Mouse (Mus musculus) midbrain, embryonic 16.5 days (tissue): Measurements from ENCODE around the gene Uck1. TPM values are rescaled to one million over a fixed set of nuclear protein-coding genes. Genes with fewer than 3 reads are reported as not detected.

Source experiments
- ATAC-seq: fragments of 200-750 bp; cut with Nextera tagmentation; 2 replicates; pipeline ENCODE4 v1.8.0; 2017; ENCODE audit warnings: moderate TSS enrichment
- H3K27ac ChIP-seq: fragments of 300-500 bp; sonication (generic); 2 replicates; pipeline ENCODE4 v1.5.1; 2014; ENCODE audit warnings: mild to moderate bottlenecking, low read length, mixed read lengths
- H3K27me3 ChIP-seq: fragments of 300-500 bp; sonication (generic); 2 replicates; pipeline ENCODE4 v1.6.1; 2014; ENCODE audit warnings: low read depth, low read length, mixed read lengths; ENCODE audit not compliant: control insufficient read depth, insufficient read depth
- H3K36me3 ChIP-seq: fragments of 300-500 bp; sonication (generic); 2 replicates; pipeline ENCODE4 v1.6.1; 2014; ENCODE audit warnings: mild to moderate bottlenecking, low read length, moderate library complexity, mixed read lengths; ENCODE audit not compliant: control insufficient read depth, insufficient read depth
- H3K4me1 ChIP-seq: fragments of 300-500 bp; sonication (generic); 2 replicates; pipeline ENCODE4 v1.6.1; 2014; ENCODE audit warnings: mild to moderate bottlenecking, low read length, mixed read lengths; ENCODE audit not compliant: control insufficient read depth, insufficient read depth
- H3K4me2 ChIP-seq: fragments of 300-500 bp; sonication (generic); 2 replicates; pipeline ENCODE4 v1.6.1; 2014; ENCODE audit warnings: mild to moderate bottlenecking, low read length, mixed read lengths
- H3K4me3 ChIP-seq: fragments of 300-500 bp; sonication (generic); 2 replicates; pipeline ENCODE4 v1.5.1; 2014; ENCODE audit warnings: low read depth, mild to moderate bottlenecking, low read length, moderate library complexity, mixed read lengths
- H3K9ac ChIP-seq: fragments of 300-500 bp; sonication (generic); 2 replicates; pipeline ENCODE4 v1.6.1; 2014; ENCODE audit warnings: low read depth, low read length, mixed read lengths
- H3K9me3 ChIP-seq: fragments of 300-500 bp; sonication (generic); replicated peaks from 2 replicates; pipeline ENCODE4 v1.6.1; 2014; ENCODE audit warnings: mild to moderate bottlenecking, low read length, mixed read lengths; ENCODE audit not compliant: control insufficient read depth, poor library complexity, severe bottlenecking
- WGBS: fragments of 180-500 bp; shearing (Covaris S2); extraction: QIAGEN DNeasy Blood & Tissue Kit; methylation state at CpG from one replicate; pipeline ENCODE4 v1.1.7; 2014; 5-methylcytosine and 5-hydroxymethylcytosine counted together
- polyA plus RNA-seq: library from polyadenylated mRNA; unstranded; fragments of >200 nt; fragmentation: Nextera tagmentation; extraction: Ambion mirVana; gene quantifications from 2 replicates; pipeline ENCODE4 v1.2.1, GENCODE M21; 2015

Uck1 gene
- 101 and 107 TPM in 2 replicates for polyA plus RNA-seq

GRCm38 (mm10) chr2:32259657-32260417 is at the start of gene Uck1:
Gene Uck1, minus strand, starts transcription at chr2:32260159.
- H3K4me2 ChIP-seq, result peak within 1 kb of the TSS; percentile 71
- peak within 1 kb of the TSS; percentile 89 for H3K4me3 ChIP-seq
- H3K36me3 ChIP-seq, result peaks cover 15% of the 10 kb centered on the region
- WGBS, result under 1% methylated on average over 55 of the region's 59 CpGs
- peak within 1 kb of the TSS; percentile 68 for H3K27ac ChIP-seq
- peak; percentile 94 for ATAC-seq
- peaks cover 8% of the 10 kb centered on the region for H3K4me1 ChIP-seq
- H3K27me3 ChIP-seq, result no peaks in the 10 kb centered on the region
- H3K9ac ChIP-seq, result peak within 1 kb of the TSS; percentile 86
- H3K9me3 ChIP-seq, result no peaks in the 10 kb centered on the region

GRCm38 (mm10) chr2:32308870-32309568 is 49.1 kb upstream of the Uck1 start:
- H3K27me3 ChIP-seq, result no peaks in the 10 kb centered on the region
- no peaks in the 10 kb centered on the region for H3K9me3 ChIP-seq
- no peak overlapping the region for H3K27ac ChIP-seq
- peaks cover 48% of the 10 kb centered on the region for H3K36me3 ChIP-seq
- 91% methylated on average over 16 of the region's 16 CpGs for WGBS
- ATAC-seq, result no peak
- peaks cover 4% of the 10 kb centered on the region; the same call in 1 of the 2 replicates for H3K4me1 ChIP-seq
- no peak overlapping the region for H3K9ac ChIP-seq
- H3K4me3 ChIP-seq, result no peak overlapping the region
- no peak overlapping the region for H3K4me2 ChIP-seq

GRCm38 (mm10) chr2:32307941-32308760 is 48.2 kb upstream of the Uck1 start:
- Histone ChIP-seq H3K9me3 (no peaks in the 10 kb centered on the region), H3K36me3 (peaks cover 55% of the 10 kb centered on the region), H3K27me3 (no peaks in the 10 kb centered on the region), H3K4me2 (no peak overlapping the region), H3K4me1 (peaks cover 4% of the 10 kb centered on the region; the same call in 1 of the 2 replicates), H3K4me3 (no peak overlapping the region), H3K9ac (no peak overlapping the region), H3K27ac (no peak overlapping the region)
- 0 out of 2 replicates have a peak, but pooled peaks have one; percentile 23 for ATAC-seq
- 45% methylated on average over 8 of the region's 8 CpGs for WGBS

GRCm38 (mm10) chr2:32307247-32307798 is 47.4 kb upstream of the Uck1 start:
- ATAC-seq, result no peak
- H3K36me3 ChIP-seq, result peaks cover 57% of the 10 kb centered on the region
- WGBS, result 82% methylated on average over 6 of the region's 6 CpGs
- H3K4me1 ChIP-seq, result peaks cover 4% of the 10 kb centered on the region; the same call in 1 of the 2 replicates
- no peaks in the 10 kb centered on the region for H3K27me3 ChIP-seq
- no peak overlapping the region for H3K4me2 ChIP-seq
- H3K27ac ChIP-seq, result no peak overlapping the region
- no peaks in the 10 kb centered on the region for H3K9me3 ChIP-seq
- H3K9ac ChIP-seq, result no peak overlapping the region
- no peak overlapping the region for H3K4me3 ChIP-seq

GRCm38 (mm10) chr2:32306176-32306575 is 46.2 kb upstream of the Uck1 start:
- H3K9me3 ChIP-seq, result no peaks in the 10 kb centered on the region
- no peak overlapping the region for H3K9ac ChIP-seq
- H3K4me3 ChIP-seq, result no peak overlapping the region
- no peaks in the 10 kb centered on the region for H3K27me3 ChIP-seq
- no peaks in the 10 kb centered on the region for H3K4me1 ChIP-seq
- peaks cover 57% of the 10 kb centered on the region for H3K36me3 ChIP-seq
- no peak for ATAC-seq
- H3K27ac ChIP-seq, result no peak overlapping the region
- H3K4me2 ChIP-seq, result no peak overlapping the region
- 78% methylated on average over 9 of the region's 9 CpGs for WGBS

GRCm38 (mm10) chr2:32305668-32306067 is 45.7 kb upstream of the Uck1 start:
- Histone ChIP-seq H3K4me1 (no peaks in the 10 kb centered on the region), H3K27ac (no peak overlapping the region), H3K27me3 (no peaks in the 10 kb centered on the region), H3K4me3 (no peak overlapping the region), H3K4me2 (no peak overlapping the region), H3K36me3 (peaks cover 57% of the 10 kb centered on the region), H3K9me3 (no peaks in the 10 kb centered on the region), H3K9ac (no peak overlapping the region)
- 85% methylated on average over 5 of the region's 5 CpGs for WGBS
- no peak for ATAC-seq

- no peaks in the 10 kb centered on the region for H3K27me3 ChIP-seq
- no peak overlapping the region for H3K27ac ChIP-seq
- H3K4me2 ChIP-seq, result no peak overlapping the region
- no peaks in the 10 kb centered on the region for H3K9me3 ChIP-seq
- no peaks in the 10 kb centered on the region for H3K4me1 ChIP-seq
- peaks cover 49% of the 10 kb centered on the region for H3K36me3 ChIP-seq
- H3K9ac ChIP-seq, result no peak overlapping the region
- no peak for ATAC-seq
- WGBS, result 51% methylated on average over 8 of the region's 8 CpGs
- H3K4me3 ChIP-seq, result no peak overlapping the region
Observed at GRCm38 (mm10) chr2:32304145-32304832, 44.3 kb upstream of the Uck1 start.

- Histone ChIP-seq H3K9me3 (no peaks in the 10 kb centered on the region), H3K9ac (no peak overlapping the region), H3K36me3 (peaks cover 50% of the 10 kb centered on the region), H3K27me3 (no peaks in the 10 kb centered on the region), H3K4me2 (no peak overlapping the region), H3K4me1 (no peaks in the 10 kb centered on the region), H3K27ac (no peak overlapping the region), H3K4me3 (no peak overlapping the region)
- ATAC-seq, result no peak
- WGBS, result 94% methylated on average over 9 of the region's 10 CpGs
Observed at GRCm38 (mm10) chr2:32302952-32303351, 43.0 kb upstream of the Uck1 start.
